Mouse (Mus musculus): ENCODE results near the gene Gm49776.
"Not testable (repeated sequence)": the region's sequence is repeated elsewhere in the genome, so short reads cannot be mapped to it uniquely, and the experiment has no call there.

Gene Gm49776

GRCm38 (mm10) chr16:18202061-18202460 is 56.1 kb downstream of the Gm49776 start:
- no peak for DNase-seq (ENCODE audit: low spot score)

GRCm38 (mm10) chr16:18201620-18202019 is 56.5 kb downstream of the Gm49776 start:
- DNase-seq (ENCODE audit: low spot score): no peak

- no peak for DNase-seq (ENCODE audit: low spot score)
Observed at GRCm38 (mm10) chr16:18200062-18200461, 58.1 kb downstream of the Gm49776 start.

- no peak for DNase-seq (ENCODE audit: low spot score)
Observed at GRCm38 (mm10) chr16:18198365-18199098, 59.6 kb downstream of the Gm49776 start.

GRCm38 (mm10) chr16:18197881-18198280 is 60.2 kb downstream of the Gm49776 start:
- DNase-seq (ENCODE audit: low spot score): no peak

- DNase-seq (ENCODE audit: low spot score): not testable (repeated sequence)
Observed at GRCm38 (mm10) chr16:18195561-18195960, 62.6 kb downstream of the Gm49776 start.
